Mouse (Mus musculus) CH12.LX (cell line): ENCODE data around the gene Rwdd3. TPM values are rescaled to one million over a fixed set of nuclear protein-coding genes. Genes with fewer than 3 reads are reported as not detected.

Experiments used
- DNase-seq: peaks from one replicate; pipeline ENCODE4 v3.0.0-alpha.2; 2013; ENCODE audit errors: extremely low read depth
- H3K27ac ChIP-seq: 2 replicates; pipeline ENCODE4 v1.5.1; 2012; ENCODE audit warnings: low read depth, mild to moderate bottlenecking, control low read depth, moderate library complexity; ENCODE audit not compliant: insufficient read depth
- H3K27me3 ChIP-seq: replicated peaks from 2 replicates; pipeline ENCODE3; 2012; ENCODE audit warnings: inconsistent platforms
- H3K36me3 ChIP-seq, 2 experiments: replicated peaks in 1 of 2; 2 replicates each; pipeline versions ENCODE3 to v1.6.1; 2012; ENCODE audit warnings: inconsistent platforms in 1 of 2, low read length in 1 of 2, mild to moderate bottlenecking in 1 of 2, mixed read lengths in 1 of 2, moderate library complexity in 1 of 2; ENCODE audit not compliant: control insufficient read depth in 1 of 2, insufficient read depth in 1 of 2
- H3K4me1 ChIP-seq, 2 experiments: 2 replicates each; pipeline ENCODE4 v1.6.1; 2012; ENCODE audit warnings: inconsistent platforms in 1 of 2, moderate library complexity in 1 of 2; ENCODE audit not compliant: insufficient read depth in 2 of 2, control insufficient read depth in 1 of 2
- H3K4me2 ChIP-seq: 2 replicates; pipeline ENCODE4 v1.6.1; 2012; ENCODE audit warnings: low read depth, mild to moderate bottlenecking, control low read depth; ENCODE audit not compliant: poor library complexity, insufficient read depth, severe bottlenecking
- H3K4me3 ChIP-seq, 3 experiments: fragments of 150-350 bp in 1 of 3; sonication (generic) in 1 of 3; replicated peaks in 1 of 3; 2 replicates each; pipeline versions ENCODE3 to v1.5.1; 2011 to 2012; ENCODE audit warnings: low read depth in 2 of 3, low read length in 2 of 3, mild to moderate bottlenecking in 2 of 3, moderate library complexity in 2 of 3, control low read depth in 1 of 3, improper control_type of control experiment in 1 of 3, inconsistent platforms in 1 of 3, mixed read lengths in 1 of 3; ENCODE audit not compliant: poor library complexity in 1 of 3
- H3K79me2 ChIP-seq: replicated peaks from 2 replicates; pipeline ENCODE4 v1.6.1; 2012; ENCODE audit warnings: mild to moderate bottlenecking, moderate library complexity; ENCODE audit not compliant: control insufficient read depth, poor library complexity, insufficient read depth, severe bottlenecking; ENCODE audit errors: extremely low read depth
- H3K9ac ChIP-seq: 2 replicates; pipeline ENCODE4 v1.6.1; 2012; ENCODE audit warnings: low read depth, mild to moderate bottlenecking, control low read depth, moderate library complexity; ENCODE audit not compliant: insufficient read depth
- H3K9me3 ChIP-seq: replicated peaks from 2 replicates; pipeline ENCODE3; 2012; ENCODE audit warnings: low read length, inconsistent platforms, mixed read lengths
- CHD1 ChIP-seq: IDR thresholded peaks from 2 replicates; pipeline ENCODE4 v1.6.1; 2012; ENCODE audit warnings: low read depth, low read length, improper control_type of control experiment, inconsistent platforms
- CHD2 ChIP-seq: IDR thresholded peaks from 2 replicates; pipeline ENCODE4 v1.6.1; 2011; ENCODE audit warnings: low read length, improper control_type of control experiment
- CTCF ChIP-seq, 2 experiments: IDR thresholded peaks in 1 of 2; conservative IDR thresholded peaks in 1 of 2; 2 replicates each; pipeline ENCODE4 v1.5.1; 2011 to 2012; ENCODE audit warnings: low read depth in 2 of 2, low read length in 2 of 2, improper control_type of control experiment in 1 of 2, inconsistent platforms in 1 of 2, mild to moderate bottlenecking in 1 of 2, moderate library complexity in 1 of 2
- JUND ChIP-seq: conservative IDR thresholded peaks from 2 replicates; pipeline ENCODE4 v1.6.1; 2011; ENCODE audit warnings: low read depth, low read length, improper control_type of control experiment
- KAT2A ChIP-seq: IDR thresholded peaks from 2 replicates; pipeline ENCODE4 v1.6.1; 2012; ENCODE audit warnings: low read length, improper control_type of control experiment, inconsistent platforms; ENCODE audit not compliant: insufficient replicate concordance
- MEF2A ChIP-seq: IDR thresholded peaks from 2 replicates; pipeline ENCODE4 v1.6.1; 2014; ENCODE audit warnings: low read depth, mild to moderate bottlenecking, inconsistent platforms, low read length, improper control_type of control experiment, borderline replicate concordance
- MXI1 ChIP-seq: IDR thresholded peaks from 2 replicates; pipeline ENCODE4 v1.6.1; 2011; ENCODE audit warnings: mild to moderate bottlenecking, low read depth, low read length, improper control_type of control experiment
- MYC ChIP-seq: IDR thresholded peaks from 2 replicates; pipeline ENCODE4 v1.6.1; 2011; ENCODE audit warnings: low read depth, mild to moderate bottlenecking, improper control_type of control experiment, low read length
- NRF1 ChIP-seq: IDR thresholded peaks from 2 replicates; pipeline ENCODE4 v1.6.1; 2014; ENCODE audit warnings: low read depth, mild to moderate bottlenecking, inconsistent platforms, low read length, improper control_type of control experiment, moderate library complexity
- RAD21 ChIP-seq: IDR thresholded peaks from 2 replicates; pipeline ENCODE4 v1.6.1; 2011; ENCODE audit warnings: low read depth, mild to moderate bottlenecking, low read length, improper control_type of control experiment, moderate library complexity
- RCOR1 ChIP-seq: conservative IDR thresholded peaks from 2 replicates; pipeline ENCODE4 v1.6.1; 2012; ENCODE audit warnings: low read depth, mild to moderate bottlenecking, inconsistent platforms, low read length, improper control_type of control experiment
- SMC3 ChIP-seq: IDR thresholded peaks from 2 replicates; pipeline ENCODE4 v1.6.1; 2011; ENCODE audit warnings: low read depth, low read length, improper control_type of control experiment
- TBP ChIP-seq: conservative IDR thresholded peaks from 2 replicates; pipeline ENCODE4 v1.6.1; 2011; ENCODE audit warnings: low read depth, low read length, improper control_type of control experiment
- TCF12 ChIP-seq: IDR thresholded peaks from 2 replicates; pipeline ENCODE4 v1.6.1; 2014; ENCODE audit warnings: low read depth, mild to moderate bottlenecking, inconsistent platforms, low read length, improper control_type of control experiment
- USF1 ChIP-seq: IDR thresholded peaks from 2 replicates; pipeline ENCODE4 v1.6.1; 2014; ENCODE audit warnings: low read depth, mild to moderate bottlenecking, inconsistent platforms, low read length, improper control_type of control experiment
- USF2 ChIP-seq: conservative IDR thresholded peaks from 2 replicates; pipeline ENCODE4 v1.6.1; 2011; ENCODE audit warnings: low read depth, low read length, improper control_type of control experiment
- ZKSCAN1 ChIP-seq: IDR thresholded peaks from 2 replicates; pipeline ENCODE4 v1.6.1; 2012; ENCODE audit warnings: low read depth, inconsistent platforms, low read length, improper control_type of control experiment, borderline replicate concordance
- ZMIZ1 ChIP-seq: IDR thresholded peaks from 2 replicates; pipeline ENCODE4 v1.6.1; 2012; ENCODE audit warnings: low read depth, mild to moderate bottlenecking, inconsistent platforms, low read length, improper control_type of control experiment
- dilution Hi-C: fragments of 300-500 bp; cut with MboI; formaldehyde crosslinking; loops from 2 replicates; pipeline ENCODE4 v1.14.3; 2020; ENCODE audit warnings: low sequenced_read_pairs; ENCODE audit not compliant: extremely low pct_unique_long_range_greater_than_20kb, extremely low pct_ligation_motif_present
- in situ Hi-C: fragments of 300-500 bp; cut with MboI; formaldehyde crosslinking; loops from 3 replicates; pipeline ENCODE4 v1.14.3; 2019; ENCODE audit warnings: low sequenced_read_pairs, low pct_ligation_motif_present, low pct_unique_long_range_greater_than_20kb, mixed read lengths
- polyA plus RNA-seq: library from polyadenylated mRNA; unstranded; fragments of >175 nt; gene quantifications from 2 replicates; pipeline ENCODE4 v1.2.1, GENCODE M21; 2012; ENCODE audit warnings: low read depth; ENCODE audit not compliant: insufficient read length
- total RNA-seq, 2 experiments: library from RNA; depleted of rRNA; stranded (reverse); fragments of 300-350 nt in 1 of 2; fragments of >200 nt in 1 of 2; gene quantifications; 2 replicates each; pipeline ENCODE4 v1.2.3; 2012 to 2014

Rwdd3 gene
- total and polyA plus RNA-seq, 3 experiments = 2.3 to 5.9 (median 3.5) TPM

GRCm38 (mm10) chr3:121161661-121162060 is 9.8 kb downstream of the Rwdd3 start:
- H3K4me2 ChIP-seq = no peak overlapping the region
- peaks cover 4% of the 10 kb centered on the region for H3K9me3 ChIP-seq
- no peak overlapping the region for H3K4me3 ChIP-seq
- no peaks in the 10 kb centered on the region for H3K27me3 ChIP-seq
- no peaks in the 10 kb centered on the region for H3K79me2 ChIP-seq
- DNase-seq = peak; percentile 56
- H3K4me1 ChIP-seq = peaks cover 3 to 36% of the 10 kb centered on the region in 2 experiments; a peak in 3 of 4 replicates
- dilution Hi-C loops = no loop called here
- H3K27ac ChIP-seq = no peak overlapping the region
- in situ Hi-C loops = loop anchor here (25.0 kb wide), 1 partner anchor 576 kb away; no protein-coding TSS in a partner anchor
- H3K36me3 ChIP-seq = peaks cover 0 to 13% of the 10 kb centered on the region in 2 experiments
- H3K9ac ChIP-seq = no peak overlapping the region
- TF ChIP-seq CHD1 (no peak), USF1 (no peak), CTCF (conservative IDR thresholded peaks at IDR 0.05 in 1 of 2, IDR thresholded peaks at IDR 0.05 in 1 of 2; ENCODE audit: low read depth in 2 of 2, low read length in 2 of 2) (peak; percentile 40 to 51; a peak in 3 of 4 replicates)

GRCm38 (mm10) chr3:121160424-121160823 is 11.1 kb downstream of the Rwdd3 start:
- dilution Hi-C loops (no loop called here), in situ Hi-C loops (loop anchor here (25.0 kb wide), 1 partner anchor 577 kb away; no protein-coding TSS in a partner anchor)
- Histone ChIP-seq H3K9ac (no peak overlapping the region), H3K27ac (no peak overlapping the region), H3K36me3 (peaks cover 0 to 5% of the 10 kb centered on the region in 2 experiments), H3K4me3 (no peak overlapping the region), H3K4me2 (no peak overlapping the region), H3K27me3 (no peaks in the 10 kb centered on the region), H3K9me3 (no peaks in the 10 kb centered on the region), H3K79me2 (no peaks in the 10 kb centered on the region), H3K4me1 (peaks cover 3 to 36% of the 10 kb centered on the region in 2 experiments; a peak in 3 of 4 replicates)
- no peak for TF ChIP-seq RAD21
- TF ChIP-seq ZMIZ1 = no peak
- TF ChIP-seq USF2 = no peak
- no peak for TF ChIP-seq CHD2
- no peak for TF ChIP-seq CHD1
- TF ChIP-seq KAT2A = no peak
- TF ChIP-seq MXI1 = no peak
- no peak for TF ChIP-seq MEF2A
- no peak for TF ChIP-seq TCF12
- TF ChIP-seq NRF1 = no peak
- TF ChIP-seq TBP = no peak
- no peak for TF ChIP-seq ZKSCAN1
- no peak for TF ChIP-seq RCOR1
- no peak for TF ChIP-seq SMC3
- TF ChIP-seq MYC = no peak
- TF ChIP-seq USF1 = no peak
- TF ChIP-seq JUND = no peak
- DNase-seq = no peak
